Mouse (Mus musculus) cerebellum, adult 2 months (tissue): ENCODE measurements at regions not wholly inside any gene's neighbourhood (a gene's known extent, or its start where the extent isn't known, plus 50 kb on each side); places are given as distances from the start of the nearest gene placed in this dataset.

Experiments
- CTCF ChIP-seq: fragments of 200-500 bp; IDR thresholded peaks from 2 replicates; pipeline ENCODE4 v1.5.1; 2011; ENCODE audit warnings: low read depth, mild to moderate bottlenecking, control low read depth, low read length, moderate library complexity, borderline replicate concordance; ENCODE audit not compliant: insufficient read depth
- POLR2A ChIP-seq: fragments of 200-500 bp; IDR thresholded peaks from 2 replicates; pipeline ENCODE4 v1.6.1; 2011; ENCODE audit warnings: low read length, control low read depth, borderline replicate concordance; ENCODE audit not compliant: insufficient read depth

GRCm38 (mm10) chr17:45933034-45933433 is 99.1 kb downstream of the Vegfa start:
- no peak for TF ChIP-seq POLR2A
- no peak for TF ChIP-seq CTCF
